Mouse (Mus musculus) forebrain, embryonic 15.5 days (tissue): ENCODE results near the gene 2300009A05Rik. TPM values are rescaled to one million over a fixed set of nuclear protein-coding genes. Genes with fewer than 3 reads are reported as not detected.

Experiments
- ATAC-seq: fragments of 200-750 bp; cut with Nextera tagmentation; replicated peaks from 2 replicates; pipeline ENCODE4 v1.8.0; 2017; ENCODE audit warnings: mild to moderate bottlenecking, moderate TSS enrichment, moderate library complexity
- H3K27ac ChIP-seq: fragments of 300-500 bp; sonication (generic); replicated peaks from 2 replicates; pipeline ENCODE4 v1.5.1; 2015; ENCODE audit warnings: mild to moderate bottlenecking, inconsistent platforms
- H3K27me3 ChIP-seq: fragments of 300-500 bp; sonication (generic); 2 replicates; pipeline ENCODE4 v1.6.1; 2015; ENCODE audit warnings: inconsistent platforms
- H3K36me3 ChIP-seq: fragments of 300-500 bp; sonication (generic); 2 replicates; pipeline ENCODE4 v1.6.1; 2015; ENCODE audit warnings: mild to moderate bottlenecking, inconsistent platforms
- H3K4me1 ChIP-seq: fragments of 300-500 bp; sonication (generic); 2 replicates; pipeline ENCODE4 v1.6.1; 2015; ENCODE audit warnings: inconsistent platforms
- H3K4me2 ChIP-seq: fragments of 300-500 bp; sonication (generic); replicated peaks from 2 replicates; pipeline ENCODE4 v1.6.1; 2015; ENCODE audit warnings: mild to moderate bottlenecking, inconsistent platforms
- H3K4me3 ChIP-seq: fragments of 300-500 bp; sonication (generic); 2 replicates; pipeline ENCODE4 v1.5.1; 2015; ENCODE audit warnings: mild to moderate bottlenecking, inconsistent platforms
- H3K9ac ChIP-seq: fragments of 300-500 bp; sonication (generic); replicated peaks from 2 replicates; pipeline ENCODE4 v1.6.1; 2015; ENCODE audit warnings: mild to moderate bottlenecking, inconsistent platforms
- H3K9me3 ChIP-seq: fragments of 300-500 bp; sonication (generic); 2 replicates; pipeline ENCODE4 v1.6.1; 2016; ENCODE audit warnings: inconsistent platforms
- WGBS: fragments of 180-500 bp; shearing (Covaris S2); methylation state at CpG from one replicate; pipeline ENCODE4 v1.1.7; 2015; ENCODE audit warnings: mixed read lengths; 5-methylcytosine and 5-hydroxymethylcytosine counted together
- polyA plus RNA-seq: library from polyadenylated mRNA; unstranded; fragments of >200 nt; fragmentation: Nextera tagmentation; extraction: Ambion mirVana; gene quantifications from 2 replicates; pipeline ENCODE4 v1.2.1, GENCODE M21; 2015

2300009A05Rik gene
- 66.1 and 69.8 TPM in 2 replicates for polyA plus RNA-seq

- peak within 1 kb of the TSS; percentile 69 for H3K27ac ChIP-seq
- ATAC-seq = peak; percentile 96
- no peaks in the 10 kb centered on the region for H3K36me3 ChIP-seq
- H3K9ac ChIP-seq = peak within 1 kb of the TSS; percentile 96
- H3K27me3 ChIP-seq = no peaks in the 10 kb centered on the region
- H3K4me2 ChIP-seq = peak within 1 kb of the TSS; percentile 97
- no peaks in the 10 kb centered on the region for H3K9me3 ChIP-seq
- peak within 1 kb of the TSS; percentile 75 for H3K4me3 ChIP-seq
- peaks cover 24% of the 10 kb centered on the region for H3K4me1 ChIP-seq
- under 1% methylated on average over 73 of the region's 74 CpGs for WGBS
These were observed at the start of gene 2300009A05Rik for GRCm38 (mm10) chr9:63398611-63399462. Gene 2300009A05Rik (minus strand): TSS chr9:63399246.

- H3K27ac ChIP-seq = no peak overlapping the region
- H3K36me3 ChIP-seq = no peaks in the 10 kb centered on the region
- no peaks in the 10 kb centered on the region for H3K4me1 ChIP-seq
- H3K4me2 ChIP-seq = no peak overlapping the region
- H3K9ac ChIP-seq = no peak overlapping the region
- H3K4me3 ChIP-seq = no peak overlapping the region
- WGBS = 85% methylated on average over 6 of the region's 6 CpGs
- no peaks in the 10 kb centered on the region for H3K9me3 ChIP-seq
- ATAC-seq = no peak
- peaks cover 7% of the 10 kb centered on the region for H3K27me3 ChIP-seq
These were observed 44.6 kb upstream of the 2300009A05Rik start for GRCm38 (mm10) chr9:63443695-63444094.

DNA sequence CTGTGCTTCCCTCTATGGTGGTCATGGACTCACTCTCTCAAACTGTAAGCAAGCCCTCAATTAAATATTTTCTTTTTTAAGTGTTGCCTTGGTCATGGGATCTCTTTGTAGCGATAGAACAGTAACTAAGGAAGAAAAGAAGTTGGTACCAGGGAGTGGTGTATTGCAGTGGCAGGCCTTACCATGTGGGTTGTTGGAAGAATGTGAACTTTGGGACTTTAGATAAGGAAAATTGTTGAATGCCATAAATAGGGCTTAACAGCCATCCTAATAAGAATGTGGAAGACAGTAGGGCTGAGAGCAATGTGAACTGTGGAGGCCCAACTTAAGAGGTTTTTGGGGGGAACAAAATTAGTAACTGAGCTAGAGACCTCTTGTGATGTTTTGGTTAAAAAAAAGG, 31.6 kb upstream of the 2300009A05Rik start:
- no peak overlapping the region for H3K9ac ChIP-seq
- no peaks in the 10 kb centered on the region for H3K9me3 ChIP-seq
- no peak overlapping the region for H3K4me2 ChIP-seq
- WGBS = 78% methylated on average over 1 of the region's 1 CpGs
- no peak overlapping the region for H3K27ac ChIP-seq
- no peaks in the 10 kb centered on the region for H3K27me3 ChIP-seq
- no peak for ATAC-seq
- no peaks in the 10 kb centered on the region for H3K36me3 ChIP-seq
- no peaks in the 10 kb centered on the region for H3K4me1 ChIP-seq
- H3K4me3 ChIP-seq = no peak overlapping the region

DNA sequence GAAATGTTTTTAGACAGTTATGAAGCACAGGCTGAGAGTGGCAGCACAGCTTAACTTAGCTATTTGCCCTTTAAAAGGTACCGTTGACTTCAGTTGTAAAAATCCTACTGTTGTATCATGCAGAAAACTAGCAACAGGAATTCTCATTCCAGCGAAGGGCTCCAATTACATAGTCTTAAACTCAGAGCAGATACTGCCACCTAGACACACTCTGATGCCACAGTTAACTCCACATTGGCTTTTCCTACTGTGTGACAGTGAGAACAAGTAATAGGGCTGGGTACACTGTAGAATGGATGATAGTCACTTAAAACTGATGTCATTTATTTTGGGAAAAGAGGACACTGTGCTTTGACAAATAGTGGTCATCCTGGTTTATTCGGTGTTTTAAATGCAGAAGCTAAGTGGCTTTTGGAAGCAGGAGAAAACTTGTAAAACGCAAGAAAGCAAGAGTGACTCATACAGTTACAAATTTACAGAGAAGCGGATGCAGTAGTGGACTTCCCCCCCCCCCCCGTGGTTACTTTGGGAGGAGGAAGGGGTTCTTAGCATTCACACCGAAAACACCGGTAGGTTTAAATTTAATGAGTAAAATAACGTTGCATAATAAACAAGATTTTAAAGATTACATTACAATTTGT, 22.2 kb upstream of the 2300009A05Rik start:
- Histone ChIP-seq H3K9me3 (no peaks in the 10 kb centered on the region), H3K9ac (no peak overlapping the region), H3K27me3 (no peaks in the 10 kb centered on the region), H3K4me1 (peaks cover 10% of the 10 kb centered on the region), H3K4me2 (no peak overlapping the region), H3K36me3 (no peaks in the 10 kb centered on the region), H3K27ac (no peak overlapping the region), H3K4me3 (no peak overlapping the region)
- no peak for ATAC-seq
- 64% methylated on average over 9 of the region's 9 CpGs for WGBS

GRCm38 (mm10) chr9:63420396-63420795, 21.4 kb upstream of the 2300009A05Rik start:
- Histone ChIP-seq H3K4me1 (peaks cover 10% of the 10 kb centered on the region), H3K27me3 (no peaks in the 10 kb centered on the region), H3K9me3 (no peaks in the 10 kb centered on the region), H3K4me2 (no peak overlapping the region), H3K9ac (no peak overlapping the region), H3K27ac (no peak overlapping the region), H3K36me3 (no peaks in the 10 kb centered on the region), H3K4me3 (no peak overlapping the region)
- ATAC-seq = no peak
- 2% methylated on average over 6 of the region's 6 CpGs for WGBS

- H3K9me3 ChIP-seq = no peaks in the 10 kb centered on the region
- peaks cover 24% of the 10 kb centered on the region for H3K4me1 ChIP-seq
- 82% methylated on average over 1 of the region's 1 CpGs for WGBS
- H3K27ac ChIP-seq = no peak overlapping the region
- H3K27me3 ChIP-seq = no peaks in the 10 kb centered on the region
- no peak overlapping the region for H3K4me3 ChIP-seq
- no peaks in the 10 kb centered on the region for H3K36me3 ChIP-seq
- H3K9ac ChIP-seq = no peak overlapping the region
- no peak for ATAC-seq
- H3K4me2 ChIP-seq = no peak overlapping the region
These were observed 1.1 kb upstream of the 2300009A05Rik start for GRCm38 (mm10) chr9:63400176-63400575.

GRCm38 (mm10) chr9:63399463-63399815, 393 bp upstream of the 2300009A05Rik start:
- H3K36me3 ChIP-seq = no peaks in the 10 kb centered on the region
- peak overlapping the region; percentile 96 for H3K9ac ChIP-seq
- H3K9me3 ChIP-seq = no peaks in the 10 kb centered on the region
- 4% methylated on average over 8 of the region's 8 CpGs for WGBS
- ATAC-seq = no peak; the same call in 1 of the 2 replicates
- peaks cover 24% of the 10 kb centered on the region for H3K4me1 ChIP-seq
- peak overlapping the region; percentile 69; the same call in 1 of the 2 replicates for H3K27ac ChIP-seq
- H3K4me2 ChIP-seq = peak overlapping the region; percentile 97
- peak overlapping the region; percentile 75 for H3K4me3 ChIP-seq
- H3K27me3 ChIP-seq = no peaks in the 10 kb centered on the region

DNA sequence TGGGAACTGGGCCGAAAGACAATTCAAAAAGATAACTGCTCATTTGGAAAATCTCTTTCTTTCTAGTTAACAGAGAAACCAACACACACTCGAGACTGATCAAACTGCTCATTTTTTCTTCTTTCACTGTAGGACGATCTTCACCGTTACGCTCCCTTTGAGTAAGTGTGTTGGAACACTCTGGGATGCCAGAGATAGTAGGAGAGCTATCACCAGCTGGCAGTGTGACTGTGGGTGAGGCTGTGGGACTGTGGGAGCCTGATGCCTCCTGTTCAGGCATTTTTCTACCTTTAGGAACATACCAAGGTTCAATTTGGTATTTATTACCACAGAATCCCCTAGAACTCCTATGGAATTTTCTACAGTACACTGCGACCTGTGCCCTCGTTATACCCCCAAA, 3.4 kb downstream of the 2300009A05Rik start:
- no peaks in the 10 kb centered on the region for H3K9me3 ChIP-seq

GRCm38 (mm10) chr9:63391307-63391706, 7.7 kb downstream of the 2300009A05Rik start:
- Histone ChIP-seq H3K4me1 (peaks cover 6% of the 10 kb centered on the region), H3K9me3 (no peaks in the 10 kb centered on the region), H3K9ac (no peak overlapping the region), H3K27me3 (no peaks in the 10 kb centered on the region), H3K4me3 (no peak overlapping the region), H3K4me2 (no peak overlapping the region), H3K27ac (no peak overlapping the region), H3K36me3 (no peaks in the 10 kb centered on the region)
- ATAC-seq = no peak
- 84% methylated on average over 2 of the region's 2 CpGs for WGBS

More for the DNA sequence above, 3.4 kb downstream of the 2300009A05Rik start:
- no peaks in the 10 kb centered on the region for H3K27me3 ChIP-seq
- H3K4me1 ChIP-seq = peaks cover 24% of the 10 kb centered on the region
- H3K9ac ChIP-seq = no peak overlapping the region
- no peak overlapping the region for H3K4me2 ChIP-seq
- no peaks in the 10 kb centered on the region for H3K36me3 ChIP-seq
- H3K27ac ChIP-seq = no peak overlapping the region
- H3K4me3 ChIP-seq = no peak overlapping the region
- ATAC-seq = no peak
- 73% methylated on average over 7 of the region's 7 CpGs for WGBS

DNA sequence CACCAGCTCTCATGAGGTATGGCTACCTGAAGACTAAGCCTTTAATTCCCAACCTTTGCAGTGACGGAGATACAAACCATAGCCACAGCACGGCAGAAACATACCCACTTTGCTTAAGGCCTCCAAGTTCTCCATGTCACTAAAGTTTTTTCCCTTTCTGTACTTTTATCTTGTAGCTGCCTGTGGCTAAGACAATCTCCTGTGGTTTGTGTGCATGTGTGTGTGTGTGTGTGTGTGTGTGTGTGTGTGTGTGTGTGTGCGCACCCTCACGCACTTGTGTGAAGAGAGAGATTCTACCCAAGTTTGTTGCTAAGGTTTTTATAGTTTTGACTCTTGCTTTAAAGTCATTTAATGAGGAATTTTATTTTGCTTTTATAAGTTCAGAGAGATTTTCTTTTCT, 16.3 kb downstream of the 2300009A05Rik start:
- no peak for ATAC-seq
- Histone ChIP-seq H3K27me3 (no peaks in the 10 kb centered on the region), H3K27ac (no peak overlapping the region), H3K36me3 (no peaks in the 10 kb centered on the region), H3K9ac (no peak overlapping the region), H3K9me3 (no peaks in the 10 kb centered on the region), H3K4me3 (no peak overlapping the region), H3K4me1 (peaks cover 7% of the 10 kb centered on the region; the same call in 1 of the 2 replicates), H3K4me2 (no peak overlapping the region)
- 94% methylated on average over 4 of the region's 4 CpGs for WGBS

DNA sequence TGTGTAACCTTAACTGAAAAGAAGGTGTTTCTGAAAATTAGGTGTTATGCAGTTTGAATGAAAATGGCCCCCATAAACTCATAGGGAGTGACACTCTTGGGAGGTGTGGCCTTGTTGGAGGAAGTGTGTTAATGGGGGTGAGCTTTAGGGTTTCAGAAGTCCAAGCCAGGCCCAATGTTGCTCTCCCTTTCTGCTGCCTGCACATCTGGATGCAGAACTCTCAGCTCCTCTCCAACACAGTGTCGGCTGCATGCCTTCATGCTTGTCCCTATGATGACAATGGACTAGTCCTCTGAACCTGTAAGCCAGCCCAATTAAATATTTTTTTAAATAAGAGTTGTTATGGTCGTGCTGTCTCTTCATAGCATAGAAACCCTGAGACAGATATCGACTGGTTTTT, 18.7 kb downstream of the 2300009A05Rik start:
- H3K9me3 ChIP-seq = no peaks in the 10 kb centered on the region
- no peaks in the 10 kb centered on the region for H3K36me3 ChIP-seq
- ATAC-seq = no peak
- H3K27ac ChIP-seq = no peak overlapping the region
- no peak overlapping the region for H3K4me2 ChIP-seq
- no peaks in the 10 kb centered on the region for H3K27me3 ChIP-seq
- no peak overlapping the region for H3K4me3 ChIP-seq
- peaks cover 26% of the 10 kb centered on the region for H3K4me1 ChIP-seq
- 86% methylated on average over 3 of the region's 3 CpGs for WGBS
- no peak overlapping the region for H3K9ac ChIP-seq

DNA sequence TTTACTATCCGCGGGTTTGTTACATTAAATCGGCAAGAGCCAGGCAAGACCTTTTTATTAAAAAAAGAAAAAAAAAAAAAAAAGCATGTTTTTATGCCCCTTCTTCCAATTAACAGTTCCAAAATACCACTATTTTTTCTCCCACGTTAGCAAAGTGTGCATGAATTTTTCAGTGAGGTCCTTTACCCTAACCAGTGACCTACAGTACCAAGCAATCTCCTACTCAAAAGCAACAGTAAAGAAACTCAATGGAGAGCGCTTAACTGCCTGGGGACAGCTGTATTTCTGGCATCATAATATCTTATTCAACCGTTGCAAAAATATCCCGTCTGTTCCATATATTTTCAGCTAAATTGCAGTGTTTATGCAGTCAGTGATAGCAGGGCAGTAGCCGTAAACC, 20.9 kb downstream of the 2300009A05Rik start:
- Histone ChIP-seq H3K27ac (peak overlapping the region; percentile 86), H3K4me1 (peaks cover 37% of the 10 kb centered on the region), H3K27me3 (no peaks in the 10 kb centered on the region), H3K9me3 (no peaks in the 10 kb centered on the region), H3K36me3 (no peaks in the 10 kb centered on the region), H3K9ac (peak overlapping the region; percentile 98), H3K4me2 (peak overlapping the region; percentile 93), H3K4me3 (peak overlapping the region; percentile 97)
- 16% methylated on average over 8 of the region's 8 CpGs for WGBS
- ATAC-seq = no peak
